Mouse (Mus musculus) myocyte (in vitro differentiated cells): ENCODE results near the gene Mta3.

ENCODE experiments used
- E2F4 ChIP-seq: IDR thresholded peaks from one replicate; pipeline ENCODE4 v1.6.1; 2011; ENCODE audit warnings: mild to moderate bottlenecking, control low read depth, moderate library complexity; ENCODE audit not compliant: insufficient read depth
- MAX ChIP-seq: IDR thresholded peaks from one replicate; pipeline ENCODE4 v1.6.1; 2011; ENCODE audit warnings: low read depth, mild to moderate bottlenecking, control low read depth
- POLR2A ChIP-seq: IDR thresholded peaks from one replicate; pipeline ENCODE4 v1.6.1; 2011; ENCODE audit warnings: low read depth, mild to moderate bottlenecking, control low read depth, moderate library complexity; ENCODE audit not compliant: insufficient read length
- POLR2AphosphoS2 ChIP-seq: IDR thresholded peaks from one replicate; pipeline ENCODE4 v1.6.1; 2011; ENCODE audit warnings: low read depth, control low read depth; ENCODE audit not compliant: insufficient read length
- REST ChIP-seq: IDR thresholded peaks from one replicate; pipeline ENCODE4 v1.6.1; 2011; ENCODE audit warnings: mild to moderate bottlenecking, control low read depth, moderate library complexity; ENCODE audit not compliant: insufficient read depth, insufficient read length

- no peak for TF ChIP-seq POLR2AphosphoS2
- no peak for TF ChIP-seq REST
- no peak for TF ChIP-seq E2F4
- TF ChIP-seq MAX: no peak
- no peak for TF ChIP-seq POLR2A
Measured at GRCm38 (mm10) chr17:83823835-83824234, 117.9 kb downstream of the Mta3 start.
